Mouse (Mus musculus) ES-E14 (cell line): Measurements from ENCODE around the gene Hist1h1d. TPM values are rescaled to one million over a fixed set of nuclear protein-coding genes. Genes with fewer than 3 reads are reported as not detected.
A peak's percentile ranks its signal among the peaks of the same experiment; 100 is the strongest.

Source experiments
- DNase-seq: peaks from one replicate; pipeline ENCODE4 v3.0.0-alpha.2; 2013; ENCODE audit warnings: low read depth, low spot score
- H3K27ac ChIP-seq: 2 replicates; pipeline ENCODE4 v1.5.1; 2012; ENCODE audit warnings: low read depth, mild to moderate bottlenecking, low read length, moderate library complexity, mixed read lengths; ENCODE audit not compliant: poor library complexity, insufficient read depth, severe bottlenecking
- H3K36me3 ChIP-seq: 2 replicates; pipeline ENCODE4 v1.6.1; 2012; ENCODE audit warnings: mild to moderate bottlenecking, low read length, moderate library complexity, mixed read lengths; ENCODE audit not compliant: control insufficient read depth, poor library complexity, insufficient read depth, severe bottlenecking
- H3K4me1 ChIP-seq, 2 experiments: fragments of 150-350 bp in 1 of 2; sonication (generic) in 1 of 2; 2 replicates each; pipeline ENCODE4 v1.6.1; 2012; ENCODE audit warnings: low read length in 2 of 2, mild to moderate bottlenecking in 1 of 2, mixed read lengths in 1 of 2; ENCODE audit not compliant: control insufficient read depth in 2 of 2, insufficient read depth in 2 of 2, poor library complexity in 1 of 2
- H3K4me3 ChIP-seq, 2 experiments: fragments of 150-350 bp in 1 of 2; sonication (generic) in 1 of 2; 2 replicates each; pipeline ENCODE4 v1.5.1; 2012; ENCODE audit warnings: low read length in 2 of 2, low read depth in 1 of 2, mild to moderate bottlenecking in 1 of 2, mixed read lengths in 1 of 2; ENCODE audit not compliant: insufficient read depth in 1 of 2, poor library complexity in 1 of 2, severe bottlenecking in 1 of 2
- H3K9ac ChIP-seq: 2 replicates; pipeline ENCODE4 v1.6.1; 2012; ENCODE audit warnings: low read depth, mild to moderate bottlenecking, low read length, mixed read lengths; ENCODE audit not compliant: poor library complexity, insufficient read depth, severe bottlenecking
- H3K9me3 ChIP-seq: fragments of 150-350 bp; sonication (generic); 2 replicates; pipeline ENCODE4 v1.6.1; 2012; ENCODE audit warnings: low read depth, mild to moderate bottlenecking, low read length; ENCODE audit not compliant: control insufficient read depth, insufficient read depth
- CHD2 ChIP-seq: IDR thresholded peaks from 2 replicates; pipeline ENCODE4 v1.6.1; 2014; ENCODE audit warnings: mild to moderate bottlenecking, low read depth, low read length, inconsistent platforms
- HCFC1 ChIP-seq: IDR thresholded peaks from 2 replicates; pipeline ENCODE4 v1.6.1; 2012; ENCODE audit warnings: low read length, inconsistent platforms, borderline replicate concordance; ENCODE audit not compliant: insufficient read depth
- MAFK ChIP-seq: IDR thresholded peaks from 2 replicates; pipeline ENCODE4 v1.6.1; 2014; ENCODE audit warnings: mild to moderate bottlenecking, low read depth, low read length, inconsistent platforms; ENCODE audit not compliant: insufficient read depth
- ZC3H11A ChIP-seq: IDR thresholded peaks from 2 replicates; pipeline ENCODE4 v1.6.1; 2012; ENCODE audit warnings: low read depth, mild to moderate bottlenecking, inconsistent platforms, low read length, borderline replicate concordance
- ZNF384 ChIP-seq: IDR thresholded peaks from 2 replicates; pipeline ENCODE4 v1.6.1; 2012; ENCODE audit warnings: low read depth, low read length, inconsistent platforms
- in situ Hi-C, 2 experiments: fragments of 600-800 bp; cut with MboI; formaldehyde crosslinking; loops; one replicate each; pipeline ENCODE4 v1.15.1; 2025; ENCODE audit warnings: low sequenced_read_pairs in 2 of 2, inconsistent platforms in 1 of 2; ENCODE audit not compliant: unreplicated experiment in 2 of 2
- total RNA-seq: library from RNA; depleted of rRNA; stranded (reverse); fragments of 300-350 nt; gene quantifications from 2 replicates; pipeline ENCODE4 v1.2.3, GENCODE M21; 2012

Hist1h1d gene
- total RNA-seq, 1 experiment: 97.6 TPM

GRCm38 (mm10) chr13:23525901-23526300, 27.2 kb upstream of the Hist1h1d start:
- Histone ChIP-seq H3K36me3 (no peaks in the 10 kb centered on the region), H3K27ac (no peak overlapping the region), H3K4me3 (peak overlapping the region; percentile 53 to 60), H3K9ac (no peak overlapping the region), H3K4me1 (no peaks in the 10 kb centered on the region; a peak in 1 of 4 replicates), H3K9me3 (no peaks in the 10 kb centered on the region)
- in situ Hi-C loops: loop anchor here (10.0 to 25.0 kb wide), 2 partner anchors 1489 to 1601 kb away; partner anchors contain the start of genes Hist1h2ag (in 1 of the 2), Hist1h2ah (in 1 of the 2), Hist1h2bj (in 1 of the 2) and Hist1h2bk (in 1 of the 2)
- TF ChIP-seq CHD2: peak; percentile 97
- TF ChIP-seq ZC3H11A: no peak
- DNase-seq: no peak

DNA sequence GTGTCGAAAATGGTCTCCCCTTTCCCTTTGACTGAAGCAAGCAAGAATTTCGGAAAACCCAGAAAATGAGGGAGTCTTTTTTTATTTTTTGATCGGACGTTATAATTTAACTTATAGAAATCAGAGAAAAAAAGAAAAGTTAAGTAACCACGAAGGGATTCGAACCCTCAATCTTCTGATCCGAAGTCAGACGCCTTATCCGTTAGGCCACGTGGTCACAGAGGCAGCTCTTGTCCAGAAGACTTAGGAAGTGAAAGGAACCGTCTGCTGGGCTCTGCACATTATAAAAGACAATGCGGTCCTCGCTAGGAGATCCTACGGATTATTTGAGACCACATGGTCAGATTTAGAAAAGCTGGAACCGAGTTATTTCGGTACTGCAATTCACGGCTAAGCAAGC, 26.8 kb upstream of the Hist1h1d start:
- DNase-seq: no peak
- Histone ChIP-seq H3K9me3 (no peaks in the 10 kb centered on the region), H3K36me3 (no peaks in the 10 kb centered on the region), H3K27ac (no peak overlapping the region), H3K4me3 (peak overlapping the region; percentile 60 to 64), H3K9ac (peak overlapping the region; percentile 64; the same call in 1 of the 2 replicates), H3K4me1 (no peaks in the 10 kb centered on the region; a peak in 1 of 4 replicates)
- 0 out of 2 replicates have a peak, but pooled peaks have one; percentile 54 for TF ChIP-seq ZNF384
- no peak for TF ChIP-seq CHD2
- no peak for TF ChIP-seq ZC3H11A
- no peak for TF ChIP-seq HCFC1
- peak; percentile 84 for TF ChIP-seq MAFK
- in situ Hi-C loops: loop anchor here (10.0 to 25.0 kb wide), 2 partner anchors 1489 to 1602 kb away; partner anchors contain the start of genes Hist1h2ag (in 1 of the 2), Hist1h2ah (in 1 of the 2), Hist1h2bj (in 1 of the 2) and Hist1h2bk (in 1 of the 2)

- H3K4me1 ChIP-seq: peaks cover 0 to 2% of the 10 kb centered on the region in 2 experiments; a peak in 1 of 4 replicates
- H3K9me3 ChIP-seq: no peaks in the 10 kb centered on the region
- in situ Hi-C loops: loop anchor here (10.0 to 25.0 kb wide), 2 partner anchors 1492 to 1604 kb away; partner anchors contain the start of genes Hist1h2ag (in 1 of the 2), Hist1h2ah (in 1 of the 2), Hist1h2bj (in 1 of the 2) and Hist1h2bk (in 1 of the 2)
- TF ChIP-seq MAFK (no peak), HCFC1 (no peak), CHD2 (no peak), ZC3H11A (no peak), ZNF384 (no peak)
- H3K4me3 ChIP-seq: no peak overlapping the region
- DNase-seq: no peak
- no peaks in the 10 kb centered on the region for H3K36me3 ChIP-seq
- no peak overlapping the region for H3K27ac ChIP-seq
- H3K9ac ChIP-seq: no peak overlapping the region
Measured at GRCm38 (mm10) chr13:23529005-23529404, 24.1 kb upstream of the Hist1h1d start.

DNA sequence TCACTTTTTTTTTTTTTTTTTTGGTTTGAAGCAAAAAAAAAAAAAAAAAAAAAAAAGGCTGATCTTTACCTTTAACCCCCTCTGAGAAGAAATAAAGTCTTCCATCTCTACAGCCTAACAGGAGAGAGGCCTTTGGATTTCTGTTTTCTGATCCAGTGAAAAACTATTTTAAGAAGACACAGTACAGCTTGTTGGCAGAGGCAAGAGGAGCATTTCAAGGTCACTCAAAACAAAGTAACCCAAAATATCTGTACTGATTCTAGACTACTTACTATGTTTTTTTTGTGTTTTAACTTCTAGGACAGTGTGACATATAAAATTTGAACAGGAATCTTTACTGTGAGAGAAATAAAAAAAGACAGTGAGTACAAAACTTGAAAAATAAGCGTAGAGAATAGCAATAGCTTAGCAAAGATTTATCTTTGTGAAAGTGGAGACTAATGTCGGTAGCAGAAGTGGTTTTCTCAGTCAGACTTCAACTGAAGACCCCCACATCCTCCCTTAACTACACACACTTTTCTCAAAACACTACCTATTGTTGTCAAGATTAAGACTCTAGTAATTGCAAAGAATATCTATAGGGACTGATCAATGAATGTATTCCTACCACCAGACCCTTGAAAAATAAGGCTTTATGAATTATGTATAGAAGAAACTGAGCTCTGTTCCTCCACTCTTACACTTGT, 23.4 kb upstream of the Hist1h1d start:
- H3K9ac ChIP-seq: no peak overlapping the region
- no peak overlapping the region for H3K27ac ChIP-seq
- in situ Hi-C loops: loop anchor here (10.0 to 25.0 kb wide), 2 partner anchors 1492 to 1605 kb away; partner anchors contain the start of genes Hist1h2ag (in 1 of the 2), Hist1h2ah (in 1 of the 2), Hist1h2bj (in 1 of the 2) and Hist1h2bk (in 1 of the 2)
- no peak for DNase-seq
- TF ChIP-seq ZNF384 (no peak; the same call in 1 of the 2 replicates), MAFK (no peak), ZC3H11A (no peak), HCFC1 (no peak), CHD2 (no peak)
- no peaks in the 10 kb centered on the region for H3K36me3 ChIP-seq
- H3K9me3 ChIP-seq: no peaks in the 10 kb centered on the region
- H3K4me1 ChIP-seq: peaks cover 0 to 2% of the 10 kb centered on the region in 2 experiments; a peak in 1 of 4 replicates
- H3K4me3 ChIP-seq: peak overlapping the region; percentile 25 to 61; a peak in 2 of 4 replicates
